Mouse (Mus musculus) cerebellum, adult 2 months (tissue): ENCODE results near the gene Abca1. TPM values are rescaled to one million over a fixed set of nuclear protein-coding genes. Genes with fewer than 3 reads are reported as not detected.

ENCODE experiments used
- DNase-seq, 2 experiments: peaks; one replicate each; pipeline ENCODE4 v3.0.0; 2021
- H3K27ac ChIP-seq: fragments of 200-500 bp; 2 replicates; pipeline ENCODE4 v1.5.1; 2012; ENCODE audit warnings: low read length, control low read depth, inconsistent platforms; ENCODE audit not compliant: insufficient read depth
- H3K27me3 ChIP-seq: fragments of 200-500 bp; 2 replicates; pipeline ENCODE4 v1.6.1; 2012; ENCODE audit warnings: inconsistent platforms, mild to moderate bottlenecking, low read length, moderate library complexity; ENCODE audit not compliant: control insufficient read depth, insufficient read depth
- H3K4me1 ChIP-seq: fragments of 200-500 bp; 2 replicates; pipeline ENCODE4 v1.6.1; 2011; ENCODE audit warnings: low read length; ENCODE audit not compliant: control insufficient read depth, insufficient read depth
- H3K4me3 ChIP-seq: fragments of 200-500 bp; replicated peaks from 2 replicates; pipeline ENCODE3; 2011; ENCODE audit warnings: mild to moderate bottlenecking, low read depth, low read length, control low read depth; ENCODE audit not compliant: insufficient read depth
- CTCF ChIP-seq: fragments of 200-500 bp; IDR thresholded peaks from 2 replicates; pipeline ENCODE4 v1.5.1; 2011; ENCODE audit warnings: low read depth, mild to moderate bottlenecking, control low read depth, low read length, moderate library complexity, borderline replicate concordance; ENCODE audit not compliant: insufficient read depth
- POLR2A ChIP-seq: fragments of 200-500 bp; IDR thresholded peaks from 2 replicates; pipeline ENCODE4 v1.6.1; 2011; ENCODE audit warnings: low read length, control low read depth, borderline replicate concordance; ENCODE audit not compliant: insufficient read depth
- WGBS: fragments of 180-500 bp; shearing (Covaris S2); methylation state at CpG from one replicate; pipeline ENCODE4 v1.1.7; 2018; 5-methylcytosine and 5-hydroxymethylcytosine counted together
- polyA plus RNA-seq: library from polyadenylated mRNA; depleted of rRNA; stranded (reverse); fragments of >200 nt; gene quantifications from 2 replicates; pipeline ENCODE4 v1.2.3, GENCODE M21; 2012; rRNA removed

The Abca1 gene
- polyA plus RNA-seq, 1 experiment = 10.0 TPM

DNA sequence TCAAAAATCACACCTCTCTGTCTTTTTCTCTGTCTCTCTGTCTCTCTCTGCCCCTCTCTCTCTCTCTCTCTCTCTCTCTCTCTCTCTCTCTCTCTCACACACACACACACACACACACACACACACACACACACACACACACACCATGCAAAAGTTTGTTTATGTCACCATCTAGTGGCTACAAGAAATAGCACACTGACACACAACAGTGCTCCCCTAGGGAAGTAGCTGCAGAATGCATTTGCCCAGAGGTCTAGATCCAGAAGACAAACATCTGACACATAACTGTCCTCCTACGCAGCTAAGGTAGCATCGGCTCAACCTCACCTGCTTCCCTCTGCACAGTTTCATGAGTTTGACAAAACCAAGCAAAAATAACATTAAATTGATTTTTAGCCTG lies 174.5 kb downstream of the Abca1 start:
- H3K27ac ChIP-seq = no peak overlapping the region
- TF ChIP-seq CTCF (no peak), POLR2A (no peak)
- H3K4me1 ChIP-seq = no peaks in the 10 kb centered on the region
- no peak for DNase-seq
- no peaks in the 10 kb centered on the region for H3K27me3 ChIP-seq
- 85% methylated on average over 2 of the region's 2 CpGs for WGBS
- no peak overlapping the region for H3K4me3 ChIP-seq

Other genes with a start within 250 kb of the Abca1 start
- not detected in 2 replicates for gene Olfr272, start 240.7 kb downstream of the Abca1 start, polyA plus RNA-seq
- not detected in 2 replicates for gene Olfr270, start 195.3 kb downstream of the Abca1 start, polyA plus RNA-seq
- not detected in 2 replicates for gene Nipsnap3a, start 170.6 kb downstream of the Abca1 start, polyA plus RNA-seq
- gene Nipsnap3b, start 148.0 kb downstream of the Abca1 start, polyA plus RNA-seq = 11.6 and 12.8 TPM in 2 replicates